Mouse (Mus musculus): ENCODE data around the gene Gm11111.

DNA sequence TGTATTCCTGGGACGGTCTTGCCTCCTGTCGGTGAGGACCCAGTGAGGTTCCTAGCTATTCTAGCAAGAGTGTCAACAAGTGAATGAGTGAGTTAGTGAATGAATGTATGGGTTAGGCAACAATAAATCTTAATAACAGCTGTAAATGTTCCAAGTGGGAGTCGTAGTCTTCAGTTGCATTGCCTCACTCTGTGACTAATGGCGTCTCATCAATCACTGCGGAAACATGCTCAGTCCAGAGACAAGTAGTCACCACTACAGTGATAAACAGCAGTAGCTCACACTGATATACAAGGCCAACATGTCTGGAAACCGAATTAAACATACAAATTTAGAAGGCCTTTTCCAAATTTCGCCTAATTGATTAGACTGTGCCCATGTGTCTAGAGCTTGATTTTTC is 36.3 kb upstream of the Gm11111 start:
- no peak for TF ChIP-seq CTCF (IDR thresholded peaks at IDR 0.05; ENCODE audit: control insufficient read depth, insufficient read depth, insufficient read length)
- TF ChIP-seq USF1 (IDR thresholded peaks at IDR 0.05; ENCODE audit: low read depth) = no peak
